Mouse (Mus musculus) neutrophil, adult 5-6 weeks (primary cell): ENCODE data around the gene Tgoln1. TPM values are rescaled to one million over a fixed set of nuclear protein-coding genes. Genes with fewer than 3 reads are reported as not detected.

ENCODE experiments used
- ATAC-seq: fragments of 151-379, 151-347 bp; 2 replicates; pipeline ENCODE4 v1.8.0; 2017; ENCODE audit warnings: mild to moderate bottlenecking, moderate TSS enrichment; ENCODE audit not compliant: insufficient number of reproducible peaks, poor library complexity, low FRiP score, severe bottlenecking; ENCODE audit errors: extremely low read depth
- total RNA-seq: library from RNA; stranded (forward); fragments of 200-1000 nt; gene quantifications from 2 replicates; pipeline ENCODE4 v1.2.3, GENCODE M21; 2017

Tgoln1 gene
- total RNA-seq, 1 experiment from 2014 or later: 120 TPM

DNA sequence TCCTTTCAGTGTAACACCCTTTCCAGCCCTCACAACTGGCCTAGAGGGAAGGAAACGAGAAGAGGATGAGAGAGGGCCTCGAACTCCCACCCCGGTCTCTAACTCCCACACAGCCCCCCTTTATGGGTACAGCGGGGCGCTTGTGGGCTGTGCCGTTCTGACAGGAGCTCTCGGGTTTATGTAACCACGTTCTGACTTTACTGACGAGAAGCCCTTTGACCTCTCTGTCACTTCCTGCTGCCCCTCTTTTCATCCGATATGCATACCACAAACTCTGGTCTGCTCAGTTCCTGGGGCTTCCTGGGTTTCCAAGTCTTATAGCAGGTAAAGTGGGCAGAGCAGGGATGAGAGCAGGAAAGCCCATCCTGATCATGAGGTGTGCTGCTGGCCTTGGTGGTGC is 17.5 kb upstream of the Tgoln1 start:
- ATAC-seq: no peak

DNA sequence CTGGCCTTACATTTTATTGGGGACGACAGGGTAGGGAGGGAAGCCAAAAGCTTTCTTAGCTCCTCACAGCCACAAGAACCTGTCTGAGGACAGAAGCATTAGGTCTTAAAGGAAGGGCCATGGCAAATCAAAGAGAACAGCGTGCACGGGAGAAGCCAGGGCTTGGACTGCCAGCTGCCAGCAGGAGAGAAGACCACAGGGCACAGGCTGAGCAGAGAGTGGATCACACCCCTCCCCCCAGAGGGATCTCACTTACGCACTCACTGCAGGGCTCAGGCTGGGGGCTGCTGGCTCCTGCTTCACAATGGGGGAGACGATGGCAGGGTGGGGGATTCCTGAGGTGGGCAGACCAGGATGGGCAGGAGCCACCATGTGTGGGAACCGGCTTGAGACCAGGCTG is 14.9 kb upstream of the Tgoln1 start:
- no peak for ATAC-seq

DNA sequence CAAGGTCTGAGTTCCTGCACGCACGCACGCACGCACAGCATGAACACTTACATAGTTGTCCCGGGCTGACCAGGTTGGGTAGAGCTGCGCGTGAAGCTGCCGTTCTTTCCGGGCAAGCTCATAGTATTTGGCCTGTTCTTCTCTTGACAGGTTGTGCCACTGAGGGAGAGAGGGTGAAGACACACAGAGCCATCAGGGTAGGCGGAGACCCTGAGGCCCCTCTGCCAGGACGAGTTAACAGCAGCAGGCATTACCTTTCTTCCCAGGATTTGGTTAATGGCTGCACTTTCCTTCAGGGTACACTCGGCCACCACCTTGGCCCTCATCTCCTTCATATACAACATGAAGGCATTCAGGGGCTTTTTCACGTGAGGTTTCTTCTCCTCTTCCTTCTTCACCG is 14.2 kb upstream of the Tgoln1 start:
- no peak for ATAC-seq

DNA sequence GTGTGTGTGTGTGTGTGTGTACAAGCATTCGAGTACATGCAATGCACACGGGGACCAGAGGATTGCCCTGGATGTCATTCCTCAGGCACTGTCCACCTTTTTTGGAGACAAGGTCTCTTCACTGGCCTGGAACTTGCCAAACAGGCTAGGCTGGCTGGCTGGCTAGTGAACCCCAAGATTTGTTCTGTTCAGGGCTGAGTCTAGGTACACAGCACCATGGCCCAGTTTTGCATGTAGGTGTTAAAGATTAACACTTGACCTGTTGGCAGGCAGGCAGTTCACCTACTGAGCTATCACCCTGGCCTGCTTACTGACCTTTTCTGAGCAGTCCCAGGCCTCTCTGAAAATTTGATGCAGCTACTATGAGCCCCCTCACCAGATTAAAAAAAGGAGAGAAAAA is 13.6 kb upstream of the Tgoln1 start:
- no peak for ATAC-seq

DNA sequence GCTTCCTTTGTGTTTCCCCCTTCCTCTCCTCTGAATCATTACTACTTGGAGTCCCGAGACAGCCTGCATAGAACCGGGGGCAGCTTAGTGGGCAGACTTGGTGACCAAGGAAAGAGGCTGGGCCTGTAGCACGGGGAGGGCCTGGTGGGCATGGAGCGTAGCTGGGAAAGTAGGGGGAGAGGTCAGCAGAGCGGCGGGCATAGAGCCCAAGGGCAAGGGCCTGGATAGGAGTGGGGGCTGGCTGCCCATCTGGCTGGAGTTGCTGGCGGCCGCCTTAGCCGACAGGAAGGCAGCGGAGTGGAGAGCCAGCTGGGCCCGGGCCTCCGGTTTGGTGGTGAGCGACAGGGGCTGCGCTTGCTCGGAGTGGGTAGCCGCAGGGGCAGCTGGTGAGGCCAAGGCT is 10.5 kb upstream of the Tgoln1 start:
- ATAC-seq: no peak

DNA sequence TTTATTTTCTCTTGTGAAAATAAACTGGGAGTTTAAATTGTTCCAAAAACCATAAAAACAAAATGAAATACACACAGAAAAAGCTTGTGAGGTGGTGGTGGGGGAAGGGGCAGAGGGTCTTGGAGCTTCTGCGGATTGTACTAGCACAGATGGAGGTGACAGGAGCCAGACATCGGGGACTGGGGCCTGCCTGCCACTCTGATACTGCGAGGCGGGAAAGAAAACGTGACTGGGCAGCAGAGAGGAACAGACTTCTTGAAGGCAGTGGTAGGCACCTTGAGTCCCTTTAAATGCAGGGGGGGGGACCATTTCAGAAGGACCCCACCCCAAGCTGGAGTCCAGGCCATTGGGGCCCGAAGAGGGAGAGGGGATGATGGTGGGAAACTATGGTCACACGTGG is 9.6 kb upstream of the Tgoln1 start:
- ATAC-seq: no peak

DNA sequence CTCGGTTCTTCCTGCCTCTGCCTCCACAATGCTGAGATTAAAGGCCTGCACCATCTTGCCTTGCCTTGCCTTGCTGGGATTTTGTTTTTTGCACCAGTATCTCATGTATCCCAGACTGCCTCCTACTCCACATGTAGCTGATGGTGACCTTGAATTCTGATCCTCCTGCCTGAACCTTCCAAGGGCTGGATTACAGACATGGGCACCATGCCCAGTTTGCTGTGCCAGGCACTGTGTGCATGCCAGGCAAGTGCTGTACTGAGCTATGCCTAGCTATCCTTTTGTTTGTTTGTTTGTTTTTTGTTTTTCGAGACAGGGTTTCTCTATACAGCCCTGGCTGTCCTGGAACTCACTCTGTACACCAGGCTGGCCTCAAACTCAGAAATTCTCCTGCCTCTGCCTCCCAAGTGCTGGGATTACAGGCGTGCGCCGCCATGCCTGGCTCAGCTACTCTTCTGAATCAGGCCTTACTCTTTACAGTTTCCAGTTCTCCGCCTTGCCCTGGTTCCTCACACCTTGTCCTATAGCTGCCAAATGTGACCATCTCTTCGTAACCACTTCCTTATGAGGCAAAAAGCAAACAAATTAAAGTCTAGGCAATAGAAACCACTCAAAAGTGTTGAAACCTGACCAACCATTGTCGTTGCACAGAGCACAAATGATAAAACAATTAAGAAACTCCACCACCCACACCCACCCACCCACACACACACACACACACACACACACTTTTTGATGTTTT is 7.0 kb upstream of the Tgoln1 start:
- no peak for ATAC-seq

DNA sequence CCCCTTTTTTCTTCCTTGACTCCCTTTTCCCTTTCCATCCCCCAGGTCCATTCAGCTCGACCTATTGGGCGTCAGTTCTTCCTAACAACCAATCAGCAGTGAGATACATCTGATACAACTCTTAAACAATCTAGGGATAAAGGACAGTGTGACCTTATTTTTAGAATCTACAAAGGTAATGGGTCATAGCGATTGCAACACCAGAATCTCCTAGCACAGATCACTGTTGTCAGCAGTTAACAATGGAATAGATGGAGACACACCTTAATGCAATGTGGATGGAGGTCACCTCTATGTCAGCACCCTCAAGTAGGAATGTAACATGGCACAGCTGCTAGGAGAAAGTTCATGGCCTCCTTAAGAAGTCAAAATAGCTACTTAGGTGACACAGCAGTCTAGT is 6.1 kb upstream of the Tgoln1 start:
- no peak for ATAC-seq

DNA sequence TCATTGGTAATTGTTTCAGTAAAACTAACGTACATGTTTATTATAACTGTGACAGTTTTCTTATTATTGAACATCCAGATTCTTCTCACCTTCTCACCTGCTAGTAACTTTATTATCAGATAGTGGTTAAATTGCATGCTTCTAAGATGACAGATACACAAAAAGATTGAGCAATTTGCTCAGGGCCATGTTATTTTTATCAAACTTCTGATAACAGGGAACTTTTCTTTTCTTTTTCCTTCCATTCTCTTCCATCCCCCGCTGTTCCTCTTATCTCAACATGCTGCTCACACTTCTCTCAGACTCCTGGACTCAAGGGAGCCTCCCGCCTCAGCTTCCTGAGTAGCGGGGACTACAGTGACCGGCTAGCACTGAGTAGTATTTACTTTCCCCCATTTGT is 4.1 kb upstream of the Tgoln1 start:
- no peak for ATAC-seq

DNA sequence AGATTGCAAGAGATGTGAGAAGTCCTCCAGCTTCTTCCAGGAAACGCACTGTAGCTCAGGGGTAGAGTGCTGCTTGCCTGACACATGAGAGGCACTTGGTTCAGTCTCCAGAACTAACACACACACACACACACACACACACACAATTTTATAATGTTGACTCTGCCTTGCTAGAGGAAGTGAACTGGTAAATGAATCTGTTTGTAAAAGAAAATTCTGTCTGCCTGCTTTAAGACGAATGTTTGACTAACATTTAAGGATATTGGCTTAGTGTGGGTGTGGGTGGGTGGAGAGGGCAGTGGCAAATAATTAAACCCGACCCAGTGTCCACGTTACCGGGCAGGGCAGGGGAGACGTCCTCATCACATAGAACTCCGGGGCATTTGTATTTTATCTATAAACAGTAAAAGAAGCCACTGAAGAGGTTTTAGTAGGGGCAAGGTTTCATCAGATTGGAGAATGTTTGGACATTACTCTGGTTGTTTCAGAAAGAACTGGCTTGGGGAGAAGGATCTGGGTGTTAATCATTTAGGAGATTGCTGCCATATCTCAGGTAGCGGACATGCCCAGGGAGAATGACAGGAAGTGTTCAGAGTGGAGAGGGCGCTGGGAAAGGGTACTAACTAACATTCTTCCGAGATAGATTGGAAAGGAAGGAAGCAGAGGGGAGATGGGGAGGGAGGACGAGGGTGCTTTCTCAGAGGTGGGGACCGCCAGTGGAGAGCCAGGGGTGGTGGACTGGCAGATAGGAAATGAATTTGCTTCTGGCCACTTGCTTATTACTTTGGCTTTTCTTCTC is 3.1 kb upstream of the Tgoln1 start:
- ATAC-seq: no peak

DNA sequence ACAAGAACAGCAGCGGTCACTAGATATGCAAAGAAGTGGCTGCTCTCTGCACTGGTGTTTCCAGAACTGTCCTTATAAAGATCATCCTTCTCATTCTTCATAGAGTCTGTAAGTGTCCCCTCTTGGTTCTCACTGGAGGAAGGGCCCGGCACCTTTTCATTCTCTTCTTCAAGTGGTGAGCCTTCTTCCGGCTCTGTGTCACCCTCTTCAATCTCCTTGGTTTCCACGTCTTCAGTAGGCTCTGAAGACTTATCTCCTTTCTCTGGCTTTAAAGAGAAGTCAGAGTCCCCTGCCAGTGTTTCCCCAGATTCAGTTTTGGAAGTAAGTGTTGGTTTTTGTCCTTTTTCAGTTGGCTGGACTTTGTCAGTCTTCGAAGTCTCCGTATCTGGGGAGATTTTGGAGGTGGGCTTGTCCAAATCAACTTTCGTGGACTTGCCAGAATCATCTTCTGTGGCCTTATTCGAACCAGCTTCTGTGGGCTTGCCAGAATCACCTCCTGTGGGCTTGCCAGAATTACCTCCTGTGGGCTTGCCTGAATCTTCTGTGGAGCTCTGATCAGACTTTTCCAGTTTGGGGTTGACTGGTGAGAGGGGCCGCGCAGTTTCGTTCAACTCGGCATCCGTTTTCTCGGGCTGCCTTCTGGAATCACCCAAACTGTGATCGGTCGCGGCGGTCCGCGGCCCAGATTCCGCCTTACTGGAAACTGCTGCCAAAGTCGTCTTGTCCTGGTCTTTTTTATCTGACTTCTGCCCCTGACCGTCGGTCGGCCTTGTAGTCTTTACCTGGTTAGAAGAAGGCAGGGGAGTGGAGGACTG is 1.0 kb downstream of the Tgoln1 start:
- no peak for ATAC-seq

DNA sequence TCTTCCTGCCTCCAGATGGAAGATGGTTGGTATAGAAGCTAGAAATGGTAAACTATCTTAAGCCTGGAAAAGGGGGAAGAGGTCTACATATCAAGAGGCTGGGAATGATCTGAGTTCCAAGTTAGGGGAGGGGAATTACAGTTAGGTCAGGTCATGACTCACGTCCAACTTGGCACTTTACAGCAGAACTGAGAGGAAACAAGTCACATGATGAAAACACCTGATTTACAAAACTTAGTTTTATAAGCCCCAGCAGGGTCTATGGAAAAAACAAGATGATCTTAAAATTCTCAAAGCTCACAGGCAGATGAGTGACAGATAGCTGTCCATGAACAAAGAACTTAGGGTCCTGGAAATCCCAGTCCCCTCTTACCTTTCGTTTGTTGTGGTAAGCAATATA is 1.6 kb downstream of the Tgoln1 start:
- no peak for ATAC-seq

DNA sequence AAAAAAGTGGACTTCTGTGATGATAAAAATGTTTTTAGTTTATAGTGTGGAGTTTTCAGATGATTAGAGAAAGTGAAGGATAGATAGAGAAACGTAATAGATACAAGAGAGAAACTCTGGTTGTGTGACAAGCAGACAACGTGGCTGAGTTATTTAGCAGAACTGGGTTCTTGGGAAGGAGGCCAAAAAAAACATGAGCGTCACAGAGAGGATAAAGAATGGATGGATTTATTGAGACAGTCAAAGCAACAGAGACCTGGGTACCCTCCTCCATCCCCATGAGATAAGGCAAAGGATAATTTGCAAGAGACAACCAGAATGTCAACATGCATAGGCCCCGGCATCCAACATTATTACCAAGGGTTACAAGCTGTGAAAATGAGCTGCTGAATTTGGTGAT is 6.5 kb downstream of the Tgoln1 start:
- ATAC-seq: no peak

DNA sequence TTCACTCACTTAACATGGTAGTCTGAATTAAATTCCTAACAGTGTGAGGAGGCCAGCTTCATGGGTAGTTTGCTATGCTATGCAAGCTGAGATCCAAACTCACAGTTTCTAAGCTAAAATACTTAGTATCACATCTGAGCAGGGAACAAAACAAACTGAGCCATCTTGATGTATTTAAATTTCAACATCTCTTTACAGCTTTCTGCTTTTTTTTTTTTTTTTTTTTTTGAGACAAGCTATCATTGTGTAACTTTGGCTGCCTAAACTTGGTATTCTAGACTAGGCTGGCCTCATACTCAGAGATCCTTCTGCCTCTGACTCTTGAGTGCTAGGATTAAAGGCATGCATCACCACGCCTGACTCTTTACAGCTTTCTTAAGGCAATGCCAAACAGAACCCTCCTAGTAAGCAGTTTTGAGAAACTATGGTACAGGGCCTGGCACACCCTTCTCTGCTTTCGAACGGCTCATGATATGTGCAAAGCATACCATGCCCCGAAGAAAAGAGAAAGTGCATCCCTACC is 8.1 kb downstream of the Tgoln1 start:
- no peak for ATAC-seq

DNA sequence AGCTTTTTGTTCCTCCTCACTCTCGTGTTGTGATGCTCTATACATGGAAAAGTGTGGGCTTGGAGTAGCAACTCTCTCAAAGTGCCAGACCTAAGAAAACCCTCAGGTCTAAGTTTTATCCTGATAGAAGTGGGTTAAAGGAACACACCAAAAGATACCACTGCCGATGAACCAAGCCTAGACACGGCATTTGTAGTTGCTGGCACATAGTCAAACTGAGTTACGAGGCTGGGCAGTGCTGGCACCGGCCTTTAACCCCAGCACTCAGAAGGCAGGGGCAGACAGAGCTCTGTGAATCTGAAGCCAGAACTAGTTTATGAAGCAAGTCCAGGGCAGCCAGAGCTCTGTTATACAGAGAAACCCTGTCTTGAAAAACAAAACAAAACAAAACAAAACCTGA is 9.1 kb downstream of the Tgoln1 start:
- ATAC-seq: no peak

DNA sequence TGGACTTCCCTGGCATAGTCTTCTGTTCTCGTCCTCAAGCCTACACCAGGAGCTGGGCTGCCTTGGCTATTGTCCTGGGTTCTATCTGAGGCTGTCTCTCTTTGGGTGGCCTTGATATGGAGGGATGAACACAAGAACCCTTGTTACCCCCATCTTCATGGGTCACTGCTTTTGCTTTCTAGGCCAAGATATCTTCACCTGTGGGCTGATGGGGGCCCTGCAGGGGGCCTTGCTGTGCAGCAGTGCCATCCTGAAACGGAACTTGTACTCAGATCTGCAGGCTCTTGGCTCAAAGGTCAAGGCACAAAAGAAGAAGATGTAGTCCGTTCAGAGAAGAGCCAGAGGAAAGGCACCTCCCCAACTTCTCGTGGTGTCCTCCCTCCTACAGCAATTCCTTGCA is 9.7 kb downstream of the Tgoln1 start:
- ATAC-seq: no peak

DNA sequence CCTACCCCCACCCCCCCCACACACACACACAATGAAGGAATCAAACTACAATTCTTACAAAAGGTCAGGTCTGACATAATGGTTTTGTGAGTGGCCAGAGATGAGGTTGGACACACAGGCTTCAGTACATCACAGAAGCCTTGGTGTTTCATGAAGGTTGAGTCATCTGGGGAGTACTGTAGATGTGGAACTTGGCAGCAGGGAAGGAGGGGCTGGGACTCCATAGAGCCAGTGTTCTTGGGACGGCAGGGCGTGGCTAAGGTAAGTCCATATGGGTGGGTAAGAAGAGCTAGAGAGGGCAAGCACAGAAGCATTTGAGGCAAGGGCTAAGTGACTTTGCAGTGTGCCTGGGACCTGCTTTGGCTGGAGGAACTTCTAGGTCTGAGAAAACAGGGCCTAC is 12.7 kb downstream of the Tgoln1 start:
- ATAC-seq: no peak

DNA sequence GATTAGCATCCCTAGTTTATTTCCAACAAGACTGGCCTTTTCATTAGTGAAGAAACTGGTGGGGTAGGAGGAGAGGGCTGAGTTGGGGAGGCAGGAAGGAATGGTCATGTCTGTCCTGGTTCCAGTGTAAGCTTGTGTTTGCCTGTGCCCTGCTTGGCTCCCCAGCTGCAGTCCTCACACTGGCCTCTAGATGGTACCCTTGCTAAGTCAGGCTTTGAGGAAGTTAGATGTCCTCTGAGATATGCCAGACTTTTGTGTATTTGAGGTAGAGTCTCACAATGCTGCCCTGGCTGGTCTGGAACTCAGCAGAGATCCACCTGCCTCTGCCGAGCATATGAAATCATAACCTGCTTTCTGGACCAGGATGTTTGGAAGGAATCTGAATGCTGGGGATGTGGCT is 15.1 kb downstream of the Tgoln1 start:
- ATAC-seq: peak; percentile 82

DNA sequence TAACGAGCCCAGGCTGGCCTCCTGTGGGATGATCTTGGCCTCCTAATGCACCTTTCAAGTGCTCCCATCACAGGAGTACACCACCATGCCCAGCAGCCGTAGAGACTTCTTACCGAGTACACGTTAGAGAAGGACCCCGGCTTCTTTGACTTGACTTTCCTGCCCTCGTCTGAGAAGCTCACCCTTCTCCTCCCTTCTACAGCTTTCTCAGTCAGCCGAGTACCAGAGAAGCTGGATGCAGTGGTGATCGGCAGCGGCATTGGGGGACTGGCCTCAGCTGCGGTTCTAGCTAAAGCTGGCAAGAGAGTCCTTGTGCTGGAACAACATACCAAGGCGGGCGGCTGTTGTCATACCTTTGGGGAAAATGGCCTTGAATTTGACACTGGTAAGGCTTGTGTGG is 16.0 kb downstream of the Tgoln1 start:
- no peak for ATAC-seq

DNA sequence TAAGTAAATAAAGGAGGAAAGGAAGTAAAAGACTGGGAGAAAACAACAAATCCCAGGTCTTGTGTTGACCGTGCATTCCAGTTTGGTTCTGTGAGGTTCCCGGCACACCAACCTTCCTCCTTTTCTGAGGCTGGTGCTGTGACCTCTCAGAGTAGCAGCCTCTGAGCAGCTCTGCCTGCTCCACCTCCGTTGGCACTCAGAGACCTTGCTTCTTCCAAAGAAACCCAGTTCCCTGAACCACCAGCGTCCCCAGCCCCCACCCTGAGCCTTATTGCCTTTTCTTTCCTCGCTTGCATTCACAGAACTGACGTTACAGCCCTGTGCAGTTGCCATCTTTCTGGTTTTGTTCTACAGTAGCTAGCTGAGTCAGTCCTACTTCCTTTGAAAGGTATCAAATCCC is 16.6 kb downstream of the Tgoln1 start:
- no peak for ATAC-seq
